Mouse (Mus musculus): Measurements from ENCODE around the gene Senp7.
"Not testable (repeated sequence)": the region's sequence is repeated elsewhere in the genome, so short reads cannot be mapped to it uniquely, and the experiment has no call there.

GRCm38 (mm10) chr16:56137672-56138071 is 89.5 kb downstream of the Senp7 start:
- TF ChIP-seq CTCF (IDR thresholded peaks at IDR 0.05; ENCODE audit: low read depth, low read length); POLR2A (IDR thresholded peaks at IDR 0.05; ENCODE audit: borderline replicate concordance, low read depth, low read length): not testable (repeated sequence)

All from bone marrow macrophage, adult 2 months (primary cell).